Mouse (Mus musculus): ENCODE data around the gene Thap3. TPM values are rescaled to one million over a fixed set of nuclear protein-coding genes. Genes with fewer than 3 reads are reported as not detected.

The Thap3 gene
- polyA plus RNA-seq, 1 experiment from 2014 or later: 42.7 TPM

- Histone ChIP-seq H3K9ac (replicated peaks; ENCODE audit: low read depth, low read length) (no peak overlapping the region), H3K27me3 (replicated peaks; ENCODE audit: control insufficient read depth, insufficient read depth, low read length) (no peaks in the 10 kb centered on the region), H3K9me3 (ENCODE audit: control insufficient read depth, low read length) (no peaks in the 10 kb centered on the region), H3K4me1 (replicated peaks; ENCODE audit: control insufficient read depth, insufficient read depth, low read length) (peaks cover 30% of the 10 kb centered on the region), H3K4me3 (replicated peaks; ENCODE audit: low read length) (peak overlapping the region; percentile 92), H3K36me3 (ENCODE audit: control insufficient read depth, insufficient read depth) (peaks cover 14% of the 10 kb centered on the region), H3K27ac (ENCODE audit: low read length) (no peak overlapping the region), H3K4me2 (ENCODE audit: low read length) (peak overlapping the region; percentile 76)
- ATAC-seq: 0 out of 2 replicates have a peak, but pooled peaks have one; percentile 4
- WGBS: 32% methylated on average over 6 of the region's 6 CpGs
These were observed 302 bp upstream of the Thap3 start for GRCm38 (mm10) chr4:151989110-151989488.

GRCm38 (mm10) chr4:151988014-151988341 is 819 bp downstream of the Thap3 start:
- 19% methylated on average over 10 of the region's 10 CpGs for WGBS
- H3K27ac ChIP-seq (ENCODE audit: low read length): peak overlapping the region; percentile 87
- H3K4me3 ChIP-seq (replicated peaks; ENCODE audit: low read length): peak overlapping the region; percentile 92
- no peaks in the 10 kb centered on the region for H3K27me3 ChIP-seq (replicated peaks; ENCODE audit: control insufficient read depth, insufficient read depth, low read length)
- H3K9ac ChIP-seq (replicated peaks; ENCODE audit: low read depth, low read length): peak overlapping the region; percentile 99
- H3K4me2 ChIP-seq (ENCODE audit: low read length): peak overlapping the region; percentile 76
- ATAC-seq: peak; percentile 0; the same call in 1 of the 2 replicates
- peaks cover 14% of the 10 kb centered on the region for H3K36me3 ChIP-seq (ENCODE audit: control insufficient read depth, insufficient read depth)
- no peaks in the 10 kb centered on the region for H3K9me3 ChIP-seq (ENCODE audit: control insufficient read depth, low read length)
- peaks cover 22% of the 10 kb centered on the region for H3K4me1 ChIP-seq (replicated peaks; ENCODE audit: control insufficient read depth, insufficient read depth, low read length)

- 72% methylated on average over 8 of the region's 8 CpGs for WGBS
- Histone ChIP-seq H3K9me3 (ENCODE audit: control insufficient read depth, low read length) (no peaks in the 10 kb centered on the region), H3K4me3 (replicated peaks; ENCODE audit: low read length) (no peak overlapping the region), H3K4me2 (ENCODE audit: low read length) (no peak overlapping the region), H3K9ac (replicated peaks; ENCODE audit: low read depth, low read length) (no peak overlapping the region), H3K27ac (ENCODE audit: low read length) (no peak overlapping the region), H3K27me3 (replicated peaks; ENCODE audit: control insufficient read depth, insufficient read depth, low read length) (no peaks in the 10 kb centered on the region), H3K36me3 (ENCODE audit: control insufficient read depth, insufficient read depth) (peaks cover 11% of the 10 kb centered on the region), H3K4me1 (replicated peaks; ENCODE audit: control insufficient read depth, insufficient read depth, low read length) (peaks cover 22% of the 10 kb centered on the region)
- ATAC-seq: no peak
These were observed 2.1 kb downstream of the Thap3 start for GRCm38 (mm10) chr4:151986650-151987049.

GRCm38 (mm10) chr4:151985886-151986285 is 2.9 kb downstream of the Thap3 start:
- Histone ChIP-seq H3K9ac (replicated peaks; ENCODE audit: low read depth, low read length) (no peak overlapping the region), H3K9me3 (ENCODE audit: control insufficient read depth, low read length) (no peaks in the 10 kb centered on the region), H3K4me3 (replicated peaks; ENCODE audit: low read length) (no peak overlapping the region), H3K4me1 (replicated peaks; ENCODE audit: control insufficient read depth, insufficient read depth, low read length) (peaks cover 22% of the 10 kb centered on the region), H3K27ac (ENCODE audit: low read length) (no peak overlapping the region), H3K36me3 (ENCODE audit: control insufficient read depth, insufficient read depth) (peaks cover 4% of the 10 kb centered on the region), H3K4me2 (ENCODE audit: low read length) (no peak overlapping the region), H3K27me3 (replicated peaks; ENCODE audit: control insufficient read depth, insufficient read depth, low read length) (no peaks in the 10 kb centered on the region)
- 39% methylated on average over 10 of the region's 10 CpGs for WGBS
- ATAC-seq: no peak

- Histone ChIP-seq H3K4me1 (replicated peaks; ENCODE audit: control insufficient read depth, insufficient read depth, low read length) (peaks cover 19% of the 10 kb centered on the region), H3K4me2 (ENCODE audit: low read length) (no peak overlapping the region), H3K9me3 (ENCODE audit: control insufficient read depth, low read length) (no peaks in the 10 kb centered on the region), H3K4me3 (replicated peaks; ENCODE audit: low read length) (no peak overlapping the region), H3K27me3 (replicated peaks; ENCODE audit: control insufficient read depth, insufficient read depth, low read length) (no peaks in the 10 kb centered on the region), H3K27ac (ENCODE audit: low read length) (no peak overlapping the region), H3K9ac (replicated peaks; ENCODE audit: low read depth, low read length) (no peak overlapping the region), H3K36me3 (ENCODE audit: control insufficient read depth, insufficient read depth) (no peaks in the 10 kb centered on the region)
- whole genome bisulfite sequencing: 28% methylated on average over 8 of the region's 9 CpGs
- ATAC-seq: no peak
These were observed 5.2 kb downstream of the Thap3 start for GRCm38 (mm10) chr4:151983560-151983959.

GRCm38 (mm10) chr4:151983043-151983442 is 5.8 kb downstream of the Thap3 start:
- WGBS: 65% methylated on average over 17 of the region's 17 CpGs
- no peak overlapping the region for H3K4me2 ChIP-seq (ENCODE audit: low read length)
- H3K27me3 ChIP-seq (replicated peaks; ENCODE audit: control insufficient read depth, insufficient read depth, low read length): no peaks in the 10 kb centered on the region
- H3K9ac ChIP-seq (replicated peaks; ENCODE audit: low read depth, low read length): no peak overlapping the region
- no peak overlapping the region for H3K4me3 ChIP-seq (replicated peaks; ENCODE audit: low read length)
- H3K9me3 ChIP-seq (ENCODE audit: control insufficient read depth, low read length): no peaks in the 10 kb centered on the region
- H3K36me3 ChIP-seq (ENCODE audit: control insufficient read depth, insufficient read depth): no peaks in the 10 kb centered on the region
- H3K27ac ChIP-seq (ENCODE audit: low read length): no peak overlapping the region
- ATAC-seq: no peak
- peaks cover 16% of the 10 kb centered on the region for H3K4me1 ChIP-seq (replicated peaks; ENCODE audit: control insufficient read depth, insufficient read depth, low read length)

GRCm38 (mm10) chr4:151981363-151981762 is 7.4 kb downstream of the Thap3 start:
- no peak overlapping the region for H3K27ac ChIP-seq (ENCODE audit: low read length)
- no peaks in the 10 kb centered on the region for H3K36me3 ChIP-seq (ENCODE audit: control insufficient read depth, insufficient read depth)
- H3K4me2 ChIP-seq (ENCODE audit: low read length): no peak overlapping the region
- 4% methylated on average over 5 of the region's 5 CpGs for WGBS
- no peak overlapping the region for H3K9ac ChIP-seq (replicated peaks; ENCODE audit: low read depth, low read length)
- peak; percentile 81 for ATAC-seq
- no peak overlapping the region for H3K4me3 ChIP-seq (replicated peaks; ENCODE audit: low read length)
- no peaks in the 10 kb centered on the region for H3K9me3 ChIP-seq (ENCODE audit: control insufficient read depth, low read length)
- H3K4me1 ChIP-seq (replicated peaks; ENCODE audit: control insufficient read depth, insufficient read depth, low read length): peaks cover 5% of the 10 kb centered on the region; the same call in 1 of the 2 replicates
- no peaks in the 10 kb centered on the region for H3K27me3 ChIP-seq (replicated peaks; ENCODE audit: control insufficient read depth, insufficient read depth, low read length)

GRCm38 (mm10) chr4:151980699-151981098 is 8.1 kb downstream of the Thap3 start:
- Histone ChIP-seq H3K27ac (ENCODE audit: low read length) (no peak overlapping the region), H3K36me3 (ENCODE audit: control insufficient read depth, insufficient read depth) (0 out of 2 replicates have a peak, but pooled peaks cover under 1% of the 10 kb centered on the region), H3K9me3 (ENCODE audit: control insufficient read depth, low read length) (no peaks in the 10 kb centered on the region), H3K27me3 (replicated peaks; ENCODE audit: control insufficient read depth, insufficient read depth, low read length) (no peaks in the 10 kb centered on the region), H3K9ac (replicated peaks; ENCODE audit: low read depth, low read length) (no peak overlapping the region), H3K4me1 (replicated peaks; ENCODE audit: control insufficient read depth, insufficient read depth, low read length) (peaks cover under 1% of the 10 kb centered on the region; the same call in 1 of the 2 replicates), H3K4me2 (ENCODE audit: low read length) (no peak overlapping the region), H3K4me3 (replicated peaks; ENCODE audit: low read length) (no peak overlapping the region)
- ATAC-seq: no peak
- 83% methylated on average over 8 of the region's 8 CpGs for WGBS

- no peaks in the 10 kb centered on the region for H3K27me3 ChIP-seq (replicated peaks; ENCODE audit: control insufficient read depth, insufficient read depth, low read length)
- H3K4me2 ChIP-seq (ENCODE audit: low read length): no peak overlapping the region
- no peak overlapping the region for H3K9ac ChIP-seq (replicated peaks; ENCODE audit: low read depth, low read length)
- H3K9me3 ChIP-seq (ENCODE audit: control insufficient read depth, low read length): peaks cover 2% of the 10 kb centered on the region; the same call in 1 of the 2 replicates
- 43% methylated on average over 10 of the region's 10 CpGs for WGBS
- H3K36me3 ChIP-seq (ENCODE audit: control insufficient read depth, insufficient read depth): peaks cover 9% of the 10 kb centered on the region
- H3K4me1 ChIP-seq (replicated peaks; ENCODE audit: control insufficient read depth, insufficient read depth, low read length): no peaks in the 10 kb centered on the region
- H3K27ac ChIP-seq (ENCODE audit: low read length): no peak overlapping the region
- H3K4me3 ChIP-seq (replicated peaks; ENCODE audit: low read length): no peak overlapping the region
- peak; percentile 27 for ATAC-seq
These were observed 11.0 kb downstream of the Thap3 start for GRCm38 (mm10) chr4:151977748-151978147.

GRCm38 (mm10) chr4:151975441-151975840 is 13.4 kb downstream of the Thap3 start:
- Histone ChIP-seq H3K4me1 (replicated peaks; ENCODE audit: control insufficient read depth, insufficient read depth, low read length) (no peaks in the 10 kb centered on the region), H3K36me3 (ENCODE audit: control insufficient read depth, insufficient read depth) (peaks cover 9% of the 10 kb centered on the region), H3K27ac (ENCODE audit: low read length) (no peak overlapping the region), H3K27me3 (replicated peaks; ENCODE audit: control insufficient read depth, insufficient read depth, low read length) (no peaks in the 10 kb centered on the region), H3K4me3 (replicated peaks; ENCODE audit: low read length) (no peak overlapping the region), H3K4me2 (ENCODE audit: low read length) (no peak overlapping the region), H3K9ac (replicated peaks; ENCODE audit: low read depth, low read length) (no peak overlapping the region), H3K9me3 (ENCODE audit: control insufficient read depth, low read length) (peaks cover 2% of the 10 kb centered on the region; the same call in 1 of the 2 replicates)
- ATAC-seq: no peak
- 91% methylated on average over 3 of the region's 3 CpGs for WGBS
